Mouse (Mus musculus): ENCODE measurements around the gene Cpd.

The Cpd gene

GRCm38 (mm10) chr11:76856601-76857000 is 9.8 kb upstream of the Cpd start:
- Histone ChIP-seq H3K4me1 (replicated peaks; ENCODE audit: low read depth, low read length) (peaks cover 10% of the 10 kb centered on the region), H3K36me3 (ENCODE audit: insufficient read depth, low read length) (no peaks in the 10 kb centered on the region), H3K27me3 (ENCODE audit: insufficient read depth, low read length) (peaks cover 6% of the 10 kb centered on the region; the same call in 1 of the 2 replicates), H3K4me3 (replicated peaks; ENCODE audit: low read length) (no peak overlapping the region), H3K9me3 (ENCODE audit: low read length) (no peaks in the 10 kb centered on the region)
- no peak for TF ChIP-seq CTCF (conservative IDR thresholded peaks at IDR 0.05; ENCODE audit: low read length)
- no peak for TF ChIP-seq NANOG (IDR thresholded peaks at IDR 0.05; ENCODE audit: borderline replicate concordance, low read length)
- no peak for TF ChIP-seq POU5F1 (IDR thresholded peaks at IDR 0.05; ENCODE audit: borderline replicate concordance, low read length)

GRCm38 (mm10) chr11:76854475-76855341 is 7.9 kb upstream of the Cpd start:
- TF ChIP-seq CTCF (conservative IDR thresholded peaks at IDR 0.05; ENCODE audit: low read length): no peak
- TF ChIP-seq NANOG (IDR thresholded peaks at IDR 0.05; ENCODE audit: borderline replicate concordance, low read length): no peak
- TF ChIP-seq POU5F1 (IDR thresholded peaks at IDR 0.05; ENCODE audit: borderline replicate concordance, low read length): no peak
- H3K4me1 ChIP-seq (replicated peaks; ENCODE audit: low read depth, low read length): peaks cover 10% of the 10 kb centered on the region
- H3K4me3 ChIP-seq (replicated peaks; ENCODE audit: low read length): no peak overlapping the region
- H3K27me3 ChIP-seq (ENCODE audit: insufficient read depth, low read length): peaks cover 7% of the 10 kb centered on the region
- H3K9me3 ChIP-seq (ENCODE audit: low read length): no peaks in the 10 kb centered on the region
- H3K36me3 ChIP-seq (ENCODE audit: insufficient read depth, low read length): no peaks in the 10 kb centered on the region

GRCm38 (mm10) chr11:76851512-76851911 is 4.7 kb upstream of the Cpd start:
- Histone ChIP-seq H3K27me3 (ENCODE audit: insufficient read depth, low read length) (peaks cover 25% of the 10 kb centered on the region), H3K36me3 (ENCODE audit: insufficient read depth, low read length) (no peaks in the 10 kb centered on the region), H3K9me3 (ENCODE audit: low read length) (peaks cover 6% of the 10 kb centered on the region; the same call in 1 of the 2 replicates), H3K4me3 (replicated peaks; ENCODE audit: low read length) (no peak overlapping the region), H3K4me1 (replicated peaks; ENCODE audit: low read depth, low read length) (peaks cover 14% of the 10 kb centered on the region)
- TF ChIP-seq CTCF (conservative IDR thresholded peaks at IDR 0.05; ENCODE audit: low read length): peak; percentile 42
- TF ChIP-seq NANOG (IDR thresholded peaks at IDR 0.05; ENCODE audit: borderline replicate concordance, low read length): no peak

- no peak for TF ChIP-seq POU5F1 (IDR thresholded peaks at IDR 0.05; ENCODE audit: borderline replicate concordance, low read length)
- Histone ChIP-seq H3K4me3 (replicated peaks; ENCODE audit: low read length) (no peak overlapping the region), H3K4me1 (replicated peaks; ENCODE audit: low read depth, low read length) (peaks cover 15% of the 10 kb centered on the region), H3K36me3 (ENCODE audit: insufficient read depth, low read length) (no peaks in the 10 kb centered on the region), H3K27me3 (ENCODE audit: insufficient read depth, low read length) (peaks cover 42% of the 10 kb centered on the region), H3K9me3 (ENCODE audit: low read length) (peaks cover 6% of the 10 kb centered on the region; the same call in 1 of the 2 replicates)
These were observed 2.8 kb upstream of the Cpd start for GRCm38 (mm10) chr11:76849596-76849995.

GRCm38 (mm10) chr11:76848081-76848480 is 1.3 kb upstream of the Cpd start:
- H3K36me3 ChIP-seq (ENCODE audit: insufficient read depth, low read length): no peaks in the 10 kb centered on the region
- H3K27me3 ChIP-seq (ENCODE audit: insufficient read depth, low read length): peaks cover 52% of the 10 kb centered on the region
- no peak overlapping the region for H3K4me3 ChIP-seq (replicated peaks; ENCODE audit: low read length)
- H3K9me3 ChIP-seq (ENCODE audit: low read length): peaks cover 6% of the 10 kb centered on the region; the same call in 1 of the 2 replicates
- no peak for TF ChIP-seq NANOG (IDR thresholded peaks at IDR 0.05; ENCODE audit: borderline replicate concordance, low read length)
- TF ChIP-seq CTCF (conservative IDR thresholded peaks at IDR 0.05; ENCODE audit: low read length): no peak
- TF ChIP-seq POU5F1 (IDR thresholded peaks at IDR 0.05; ENCODE audit: borderline replicate concordance, low read length): no peak
- H3K4me1 ChIP-seq (replicated peaks; ENCODE audit: low read depth, low read length): peaks cover 12% of the 10 kb centered on the region

- peaks cover 6% of the 10 kb centered on the region; the same call in 1 of the 2 replicates for H3K9me3 ChIP-seq (ENCODE audit: low read length)
- H3K36me3 ChIP-seq (ENCODE audit: insufficient read depth, low read length): no peaks in the 10 kb centered on the region
- peaks cover 52% of the 10 kb centered on the region for H3K27me3 ChIP-seq (ENCODE audit: insufficient read depth, low read length)
- H3K4me1 ChIP-seq (replicated peaks; ENCODE audit: low read depth, low read length): peaks cover 12% of the 10 kb centered on the region
- TF ChIP-seq POU5F1 (IDR thresholded peaks at IDR 0.05; ENCODE audit: borderline replicate concordance, low read length) (no peak), NANOG (IDR thresholded peaks at IDR 0.05; ENCODE audit: borderline replicate concordance, low read length) (no peak), CTCF (conservative IDR thresholded peaks at IDR 0.05; ENCODE audit: low read length) (no peak)
- H3K4me3 ChIP-seq (replicated peaks; ENCODE audit: low read length): peak overlapping the region; percentile 86
These were observed 536 bp upstream of the Cpd start for GRCm38 (mm10) chr11:76847354-76847753.

GRCm38 (mm10) chr11:76846011-76846877 is 574 bp downstream of the Cpd start:
- peaks cover 12% of the 10 kb centered on the region for H3K4me1 ChIP-seq (replicated peaks; ENCODE audit: low read depth, low read length)
- H3K9me3 ChIP-seq (ENCODE audit: low read length): peaks cover 6% of the 10 kb centered on the region; the same call in 1 of the 2 replicates
- TF ChIP-seq NANOG (IDR thresholded peaks at IDR 0.05; ENCODE audit: borderline replicate concordance, low read length) (no peak), POU5F1 (IDR thresholded peaks at IDR 0.05; ENCODE audit: borderline replicate concordance, low read length) (no peak), CTCF (conservative IDR thresholded peaks at IDR 0.05; ENCODE audit: low read length) (no peak)
- peak overlapping the region; percentile 86 for H3K4me3 ChIP-seq (replicated peaks; ENCODE audit: low read length)
- H3K36me3 ChIP-seq (ENCODE audit: insufficient read depth, low read length): no peaks in the 10 kb centered on the region
- peaks cover 52% of the 10 kb centered on the region for H3K27me3 ChIP-seq (ENCODE audit: insufficient read depth, low read length)

GRCm38 (mm10) chr11:76845275-76845980 is 1.4 kb downstream of the Cpd start:
- H3K27me3 ChIP-seq (ENCODE audit: insufficient read depth, low read length): peaks cover 52% of the 10 kb centered on the region
- TF ChIP-seq POU5F1 (IDR thresholded peaks at IDR 0.05; ENCODE audit: borderline replicate concordance, low read length) (no peak), CTCF (conservative IDR thresholded peaks at IDR 0.05; ENCODE audit: low read length) (no peak), NANOG (IDR thresholded peaks at IDR 0.05; ENCODE audit: borderline replicate concordance, low read length) (no peak)
- peaks cover 6% of the 10 kb centered on the region; the same call in 1 of the 2 replicates for H3K9me3 ChIP-seq (ENCODE audit: low read length)
- peak overlapping the region; percentile 86 for H3K4me3 ChIP-seq (replicated peaks; ENCODE audit: low read length)
- H3K4me1 ChIP-seq (replicated peaks; ENCODE audit: low read depth, low read length): peaks cover 12% of the 10 kb centered on the region
- H3K36me3 ChIP-seq (ENCODE audit: insufficient read depth, low read length): no peaks in the 10 kb centered on the region
